Mouse (Mus musculus) embryonic fibroblast, embryonic 13.5 days (primary cell): Measurements from ENCODE around the gene Prmt1.

ENCODE experiments used
- CTCF ChIP-seq: IDR thresholded peaks from 2 replicates; pipeline ENCODE4 v1.5.1; 2011; ENCODE audit warnings: mild to moderate bottlenecking, control low read depth, low read length, moderate library complexity, borderline replicate concordance; ENCODE audit not compliant: insufficient read depth
- POLR2A ChIP-seq: IDR thresholded peaks from 2 replicates; pipeline ENCODE4 v1.6.1; 2011; ENCODE audit warnings: low read depth, mild to moderate bottlenecking, control low read depth, low read length, moderate library complexity

GRCm38 (mm10) chr7:44964990-44965389 lies 21.4 kb downstream of the Prmt1 start:
- TF ChIP-seq POLR2A (no peak), CTCF (no peak)
